7 mouse cellular contexts compared by ENCODE assay signal in genomic region chr5:124241686-124242444, GRCm38 (mm10). TPM values are rescaled to one million over a fixed set of nuclear protein-coding genes. Genes with fewer than 3 reads are reported as not detected.
DNase-seq lines count a peak whose midpoint lies in the region; ATAC-seq and TF ChIP-seq lines count a peak whose summit lies in the region.

No protein-coding gene starts in this region.

- H3K4me3 ChIP-seq in embryonic facial prominence, embryonic 13.5 days: no peak overlapping the region
- H3K4me3 ChIP-seq in forebrain, embryonic 15.5 days: no peak overlapping the region
- no peak overlapping the region for H3K4me3 ChIP-seq in limb, embryonic 14.5 days (replicated peaks; ENCODE audit: low read length)

- peak overlapping the region; percentile 48; the same call in 1 of the 2 replicates for H3K27ac ChIP-seq in embryonic facial prominence, embryonic 13.5 days
- peak overlapping the region; percentile 41 for H3K27ac ChIP-seq in forebrain, embryonic 15.5 days (replicated peaks)
- H3K27ac ChIP-seq in limb, embryonic 14.5 days (replicated peaks; ENCODE audit: low read depth, low read length): no peak overlapping the region

- no peak overlapping the region for H3K9ac ChIP-seq in embryonic facial prominence, embryonic 13.5 days
- no peak overlapping the region for H3K9ac ChIP-seq in forebrain, embryonic 15.5 days (replicated peaks)
- H3K9ac ChIP-seq in limb, embryonic 14.5 days (ENCODE audit: low read depth, low read length, severe bottlenecking): no peak overlapping the region; the same call in 1 of the 2 replicates

- peaks cover 24% of the 10 kb centered on the region for H3K4me1 ChIP-seq in embryonic facial prominence, embryonic 13.5 days
- H3K4me1 ChIP-seq in forebrain, embryonic 15.5 days: peaks cover 20% of the 10 kb centered on the region
- H3K4me1 ChIP-seq in limb, embryonic 14.5 days (ENCODE audit: control insufficient read depth, insufficient read depth, low read length): peaks cover 19% of the 10 kb centered on the region

- peak overlapping the region; percentile 44 for H3K4me2 ChIP-seq in embryonic facial prominence, embryonic 13.5 days
- H3K4me2 ChIP-seq in forebrain, embryonic 15.5 days (replicated peaks): peak overlapping the region; percentile 13
- peak overlapping the region; percentile 26; the same call in 1 of the 2 replicates for H3K4me2 ChIP-seq in limb, embryonic 14.5 days (replicated peaks; ENCODE audit: low read depth, low read length, severe bottlenecking)

- peaks cover 26% of the 10 kb centered on the region for H3K36me3 ChIP-seq in embryonic facial prominence, embryonic 13.5 days
- peaks cover 2% of the 10 kb centered on the region; the same call in 1 of the 2 replicates for H3K36me3 ChIP-seq in forebrain, embryonic 15.5 days
- H3K36me3 ChIP-seq in limb, embryonic 14.5 days (ENCODE audit: control insufficient read depth, insufficient read depth, low read length): peaks cover 14% of the 10 kb centered on the region

- H3K27me3 ChIP-seq in embryonic facial prominence, embryonic 13.5 days: no peaks in the 10 kb centered on the region
- H3K27me3 ChIP-seq in forebrain, embryonic 15.5 days: no peaks in the 10 kb centered on the region
- H3K27me3 ChIP-seq in limb, embryonic 14.5 days (ENCODE audit: control insufficient read depth, insufficient read depth, low read length): no peaks in the 10 kb centered on the region

- TF ChIP-seq POLR2A in limb, embryonic 14.5 days (IDR thresholded peaks at IDR 0.05; ENCODE audit: borderline replicate concordance, extremely low read depth, insufficient read depth, insufficient read length): no peak

- 32% methylated on average over 10 of the region's 10 CpGs for WGBS in embryonic facial prominence, embryonic 13.5 days
- WGBS in forebrain, embryonic 15.5 days: 14% methylated on average over 10 of the region's 10 CpGs
- WGBS in limb, embryonic 14.5 days: 19% methylated on average over 10 of the region's 10 CpGs

- DNase-seq in layer of hippocampus, adult 11-12 months (ENCODE audit: low spot score): peak; percentile 64
- DNase-seq in layer of hippocampus, adult 9-10 months (ENCODE audit: low spot score): no peak
- DNase-seq in limb, embryonic 14.5 days (ENCODE audit: low spot score): no peak
- no peak for DNase-seq in frontal cortex, adult 2 months (ENCODE audit: extremely low spot score in 1 of 2, low spot score in 1 of 2)
- no peak for DNase-seq in cerebellum, adult 9-10 months

- no peaks in the 10 kb centered on the region for H3K9me3 ChIP-seq in embryonic facial prominence, embryonic 13.5 days
- H3K9me3 ChIP-seq in forebrain, embryonic 15.5 days: no peaks in the 10 kb centered on the region
- H3K9me3 ChIP-seq in limb, embryonic 14.5 days (ENCODE audit: control insufficient read depth, low read length): no peaks in the 10 kb centered on the region

- ATAC-seq in embryonic facial prominence, embryonic 13.5 days (ENCODE audit: insufficient number of reproducible peaks, insufficient read depth, low FRiP score, low TSS enrichment, low read depth): 0 out of 2 replicates have a peak, but pooled peaks have one; percentile 39
- peak; percentile 61 for ATAC-seq in forebrain, embryonic 15.5 days (replicated peaks)
- no peak for ATAC-seq in limb, embryonic 14.5 days (ENCODE audit: low FRiP score, low read depth)

RNA-seq across cellular contexts. Expression of gene Pitpnm2, which starts 7.7 kb away (rescaled TPM):
- polyA plus RNA-seq in embryonic facial prominence, embryonic 13.5 days (2015; fragmentation: Nextera tagmentation; extraction: Ambion mirVana): 4.6 and 4.8 TPM in 2 replicates
- polyA plus RNA-seq in forebrain, embryonic 15.5 days (2015; fragmentation: Nextera tagmentation; extraction: Ambion mirVana): 10.9 and 11.4 TPM in 2 replicates
- 37.1 and 49.5 TPM in 2 replicates for polyA plus RNA-seq in limb, embryonic 14.5 days (2012; rRNA removed)
- 8.2 and 10.0 TPM in 2 replicates for polyA plus RNA-seq in limb, embryonic 14.5 days (2014; fragmentation: Nextera tagmentation; extraction: Ambion mirVana)
- polyA plus RNA-seq in frontal cortex, adult 2 months (2012; rRNA removed): 195 and 196 TPM in 2 replicates
